Mouse (Mus musculus) kidney, embryonic 14.5 days (tissue): Measurements from ENCODE around the gene Nod1. TPM values are rescaled to one million over a fixed set of nuclear protein-coding genes. Genes with fewer than 3 reads are reported as not detected.

ENCODE experiments used
- ATAC-seq: fragments of 200-750 bp; cut with Nextera tagmentation; 2 replicates; pipeline ENCODE4 v1.8.0; 2017; ENCODE audit warnings: moderate number of reproducible peaks, mild to moderate bottlenecking, moderate TSS enrichment, moderate library complexity; ENCODE audit not compliant: low FRiP score, low TSS enrichment
- H3K27ac ChIP-seq: fragments of 300-500 bp; sonication (generic); 2 replicates; pipeline ENCODE4 v1.5.1; 2014; ENCODE audit warnings: low read depth, mild to moderate bottlenecking, low read length, moderate library complexity, mixed read lengths
- H3K27me3 ChIP-seq: fragments of 300-500 bp; sonication (generic); 2 replicates; pipeline ENCODE4 v1.6.1; 2014; ENCODE audit warnings: mild to moderate bottlenecking, low read length; ENCODE audit not compliant: control insufficient read depth, insufficient read depth
- H3K36me3 ChIP-seq: fragments of 300-500 bp; sonication (generic); 2 replicates; pipeline ENCODE4 v1.6.1; 2014; ENCODE audit warnings: low read length, mixed read lengths; ENCODE audit not compliant: control insufficient read depth, insufficient read depth
- H3K4me1 ChIP-seq: fragments of 300-500 bp; sonication (generic); 2 replicates; pipeline ENCODE4 v1.6.1; 2014; ENCODE audit warnings: low read length, mixed read lengths; ENCODE audit not compliant: control insufficient read depth, insufficient read depth
- H3K4me2 ChIP-seq: fragments of 300-500 bp; sonication (generic); replicated peaks from 2 replicates; pipeline ENCODE4 v1.6.1; 2014; ENCODE audit warnings: low read depth, mild to moderate bottlenecking, low read length
- H3K4me3 ChIP-seq: fragments of 300-500 bp; sonication (generic); 2 replicates; pipeline ENCODE4 v1.5.1; 2014; ENCODE audit warnings: mild to moderate bottlenecking, low read length
- H3K9ac ChIP-seq: fragments of 300-500 bp; sonication (generic); 2 replicates; pipeline ENCODE4 v1.6.1; 2014; ENCODE audit warnings: low read depth, mild to moderate bottlenecking, low read length, moderate library complexity
- H3K9me3 ChIP-seq: fragments of 300-500 bp; sonication (generic); 2 replicates; pipeline ENCODE4 v1.6.1; 2016; ENCODE audit warnings: low read length; ENCODE audit not compliant: control insufficient read depth
- WGBS: fragments of 180-500 bp; shearing (Covaris S2); extraction: QIAGEN DNeasy Blood & Tissue Kit; methylation state at CpG from one replicate; pipeline ENCODE4 v1.1.7; 2014; 5-methylcytosine and 5-hydroxymethylcytosine counted together
- polyA plus RNA-seq: library from polyadenylated mRNA; unstranded; fragments of >200 nt; fragmentation: Nextera tagmentation; extraction: Ambion mirVana; gene quantifications from 2 replicates; pipeline ENCODE4 v1.2.1, GENCODE M21; 2014

The Nod1 gene
- polyA plus RNA-seq, 1 experiment from 2014 or later, result 3.6 TPM

GRCm38 (mm10) chr6:54970506-54970905, 1.9 kb downstream of the Nod1 start:
- no peak overlapping the region for H3K9ac ChIP-seq
- H3K9me3 ChIP-seq, result no peaks in the 10 kb centered on the region
- peaks cover 6% of the 10 kb centered on the region; the same call in 1 of the 2 replicates for H3K27me3 ChIP-seq
- H3K27ac ChIP-seq, result no peak overlapping the region
- 82% methylated on average over 9 of the region's 9 CpGs for WGBS
- no peaks in the 10 kb centered on the region for H3K36me3 ChIP-seq
- H3K4me1 ChIP-seq, result no peaks in the 10 kb centered on the region
- ATAC-seq, result no peak
- H3K4me3 ChIP-seq, result no peak overlapping the region
- no peak overlapping the region for H3K4me2 ChIP-seq

- Histone ChIP-seq H3K9ac (no peak overlapping the region), H3K4me1 (no peaks in the 10 kb centered on the region), H3K36me3 (no peaks in the 10 kb centered on the region), H3K9me3 (no peaks in the 10 kb centered on the region), H3K4me2 (no peak overlapping the region), H3K27ac (no peak overlapping the region), H3K27me3 (peaks cover 6% of the 10 kb centered on the region; the same call in 1 of the 2 replicates), H3K4me3 (no peak overlapping the region)
- 61% methylated on average over 2 of the region's 2 CpGs for WGBS
- no peak for ATAC-seq
Observed at GRCm38 (mm10) chr6:54969801-54970200, 2.6 kb downstream of the Nod1 start.

- WGBS, result 31% methylated on average over 10 of the region's 10 CpGs
- H3K4me3 ChIP-seq, result no peak overlapping the region
- ATAC-seq, result no peak
- no peak overlapping the region for H3K9ac ChIP-seq
- H3K4me1 ChIP-seq, result no peaks in the 10 kb centered on the region
- H3K36me3 ChIP-seq, result no peaks in the 10 kb centered on the region
- H3K27ac ChIP-seq, result no peak overlapping the region
- H3K27me3 ChIP-seq, result no peaks in the 10 kb centered on the region
- H3K9me3 ChIP-seq, result no peaks in the 10 kb centered on the region
- H3K4me2 ChIP-seq, result no peak overlapping the region
Observed at GRCm38 (mm10) chr6:54967591-54967990, 4.8 kb downstream of the Nod1 start.

GRCm38 (mm10) chr6:54965234-54965633, 7.2 kb downstream of the Nod1 start:
- H3K4me2 ChIP-seq, result no peak overlapping the region
- no peak for ATAC-seq

GRCm38 (mm10) chr6:54964755-54965154, 7.7 kb downstream of the Nod1 start:
- no peak overlapping the region for H3K4me2 ChIP-seq
- H3K27ac ChIP-seq, result no peak overlapping the region
- no peak overlapping the region for H3K9ac ChIP-seq
- WGBS, result 67% methylated on average over 1 of the region's 1 CpGs
- H3K4me3 ChIP-seq, result no peak overlapping the region
- no peaks in the 10 kb centered on the region for H3K27me3 ChIP-seq
- H3K4me1 ChIP-seq, result no peaks in the 10 kb centered on the region
- H3K9me3 ChIP-seq, result no peaks in the 10 kb centered on the region
- no peak for ATAC-seq
- no peaks in the 10 kb centered on the region for H3K36me3 ChIP-seq

More at GRCm38 (mm10) chr6:54965234-54965633, 7.2 kb downstream of the Nod1 start:
- Histone ChIP-seq H3K4me1 (no peaks in the 10 kb centered on the region), H3K9me3 (no peaks in the 10 kb centered on the region), H3K27me3 (no peaks in the 10 kb centered on the region), H3K4me3 (no peak overlapping the region), H3K9ac (no peak overlapping the region), H3K27ac (no peak overlapping the region), H3K36me3 (no peaks in the 10 kb centered on the region)
- WGBS, result 33% methylated on average over 5 of the region's 5 CpGs

GRCm38 (mm10) chr6:54963599-54963998, 8.8 kb downstream of the Nod1 start:
- H3K27me3 ChIP-seq, result no peaks in the 10 kb centered on the region
- no peak overlapping the region for H3K4me3 ChIP-seq
- no peak overlapping the region for H3K4me2 ChIP-seq
- 78% methylated on average over 2 of the region's 2 CpGs for WGBS
- no peak overlapping the region for H3K27ac ChIP-seq
- no peak for ATAC-seq
- H3K9me3 ChIP-seq, result no peaks in the 10 kb centered on the region
- H3K9ac ChIP-seq, result no peak overlapping the region
- no peaks in the 10 kb centered on the region for H3K36me3 ChIP-seq
- no peaks in the 10 kb centered on the region for H3K4me1 ChIP-seq

GRCm38 (mm10) chr6:54957655-54958054, 14.8 kb downstream of the Nod1 start:
- Histone ChIP-seq H3K27ac (no peak overlapping the region), H3K9me3 (no peaks in the 10 kb centered on the region), H3K4me2 (no peak overlapping the region), H3K4me3 (no peak overlapping the region), H3K27me3 (no peaks in the 10 kb centered on the region), H3K36me3 (no peaks in the 10 kb centered on the region), H3K4me1 (no peaks in the 10 kb centered on the region), H3K9ac (no peak overlapping the region)
- WGBS, result 86% methylated on average over 8 of the region's 8 CpGs
- ATAC-seq, result no peak

GRCm38 (mm10) chr6:54956425-54956824, 16.0 kb downstream of the Nod1 start:
- 63% methylated on average over 1 of the region's 1 CpGs for WGBS
- no peaks in the 10 kb centered on the region for H3K4me1 ChIP-seq
- H3K36me3 ChIP-seq, result no peaks in the 10 kb centered on the region
- H3K27ac ChIP-seq, result no peak overlapping the region
- no peak overlapping the region for H3K4me3 ChIP-seq
- no peaks in the 10 kb centered on the region for H3K9me3 ChIP-seq
- H3K27me3 ChIP-seq, result no peaks in the 10 kb centered on the region
- H3K9ac ChIP-seq, result no peak overlapping the region
- no peak for ATAC-seq
- H3K4me2 ChIP-seq, result no peak overlapping the region

GRCm38 (mm10) chr6:54955949-54956348, 16.5 kb downstream of the Nod1 start:
- no peaks in the 10 kb centered on the region for H3K27me3 ChIP-seq
- no peak overlapping the region for H3K27ac ChIP-seq
- no peak overlapping the region for H3K9ac ChIP-seq
- no peaks in the 10 kb centered on the region for H3K4me1 ChIP-seq
- no peaks in the 10 kb centered on the region for H3K9me3 ChIP-seq
- ATAC-seq, result no peak
- H3K4me2 ChIP-seq, result no peak overlapping the region
- no peaks in the 10 kb centered on the region for H3K36me3 ChIP-seq
- no peak overlapping the region for H3K4me3 ChIP-seq
